Mouse (Mus musculus): ENCODE measurements around the gene Mmp11.

DNA sequence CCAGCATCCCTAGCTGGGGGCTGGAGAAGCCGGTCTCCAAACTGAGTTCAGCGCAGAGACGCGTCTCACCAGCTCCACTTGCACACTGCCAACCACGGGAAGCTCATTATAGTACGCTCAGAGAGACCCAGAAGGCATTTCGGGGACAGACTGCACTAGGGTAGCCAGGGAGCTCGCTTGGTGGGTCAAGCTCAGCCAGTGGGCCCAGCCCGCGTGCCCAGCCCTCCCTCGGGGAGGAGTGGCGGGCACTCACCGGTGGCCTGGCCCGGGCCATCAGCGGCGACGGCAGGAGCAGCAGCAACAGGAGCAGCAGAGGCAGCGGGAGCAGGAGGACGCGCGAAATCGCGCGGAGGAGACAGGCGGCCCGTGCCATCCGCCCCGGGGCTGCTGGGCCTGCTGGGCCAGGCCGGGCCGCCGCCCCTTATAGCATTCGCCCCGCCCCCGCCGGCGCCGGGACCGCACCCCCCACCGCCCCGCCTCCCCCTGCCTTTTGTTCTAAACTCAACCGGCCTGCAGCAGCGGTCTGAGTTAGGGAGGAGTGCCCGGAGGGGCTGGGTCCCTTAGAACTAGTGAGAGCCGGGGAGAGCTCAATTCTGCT lies 4.1 kb downstream of the Mmp11 start:
- TF ChIP-seq CTCF (IDR thresholded peaks at IDR 0.05; ENCODE audit: borderline replicate concordance, control insufficient read depth, extremely low read depth, insufficient read depth, low read length, poor library complexity) (no peak), POLR2A (IDR thresholded peaks at IDR 0.05; ENCODE audit: control insufficient read depth, extremely low read depth, insufficient read depth, low read length, poor library complexity) (no peak)
